Mouse (Mus musculus) right cerebral cortex, postnatal 25 days (tissue): ENCODE data around the gene Igdcc3.

ENCODE experiments used
- DNase-seq: peaks from one replicate; pipeline ENCODE4 v3.0.0; 2022

The Igdcc3 gene

GRCm38 (mm10) chr9:65141306-65141975, 452 bp downstream of the Igdcc3 start:
- peak; percentile 74 for DNase-seq

GRCm38 (mm10) chr9:65141976-65142318, 958 bp downstream of the Igdcc3 start:
- peak; percentile 15 for DNase-seq

DNA sequence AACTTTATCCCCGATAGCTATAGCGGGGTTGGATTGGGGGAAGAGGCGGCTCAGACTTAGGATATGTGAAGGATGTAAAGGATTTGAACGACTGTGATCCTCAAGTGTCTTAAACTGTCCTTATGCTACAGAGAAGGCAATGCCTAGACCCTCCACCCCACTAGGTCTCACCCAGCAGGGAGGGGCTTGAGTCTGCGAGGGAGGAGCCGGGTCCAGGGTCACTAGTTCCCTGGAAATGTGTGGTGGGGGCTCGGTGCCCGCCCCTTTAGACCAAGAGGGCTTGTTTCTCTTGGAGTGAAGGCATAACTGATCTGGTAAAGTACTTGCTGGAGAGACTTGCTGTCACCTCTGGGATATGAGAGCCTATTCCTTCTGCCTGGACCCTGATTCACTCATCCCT, 1.4 kb downstream of the Igdcc3 start:
- DNase-seq = no peak

DNA sequence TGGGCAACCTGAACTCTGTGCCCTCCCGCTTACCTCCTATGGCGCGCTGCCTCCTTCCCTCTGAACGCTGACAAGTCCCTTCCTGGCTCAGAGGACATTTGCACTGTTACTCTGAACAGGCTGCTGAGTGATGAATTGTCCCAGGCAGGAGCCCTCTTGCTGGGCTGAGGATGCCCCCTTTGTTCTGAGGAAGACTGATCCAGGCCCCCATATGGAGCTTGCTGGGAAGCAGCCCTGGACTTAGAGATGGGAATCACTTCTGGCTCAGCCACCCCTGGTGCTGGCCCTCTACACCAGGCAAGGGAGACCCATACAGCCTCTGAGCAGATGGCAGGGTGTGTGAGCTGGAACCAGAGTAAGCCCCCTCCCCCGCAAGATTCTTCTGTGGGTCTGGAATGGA, 5.0 kb downstream of the Igdcc3 start:
- DNase-seq = no peak

DNA sequence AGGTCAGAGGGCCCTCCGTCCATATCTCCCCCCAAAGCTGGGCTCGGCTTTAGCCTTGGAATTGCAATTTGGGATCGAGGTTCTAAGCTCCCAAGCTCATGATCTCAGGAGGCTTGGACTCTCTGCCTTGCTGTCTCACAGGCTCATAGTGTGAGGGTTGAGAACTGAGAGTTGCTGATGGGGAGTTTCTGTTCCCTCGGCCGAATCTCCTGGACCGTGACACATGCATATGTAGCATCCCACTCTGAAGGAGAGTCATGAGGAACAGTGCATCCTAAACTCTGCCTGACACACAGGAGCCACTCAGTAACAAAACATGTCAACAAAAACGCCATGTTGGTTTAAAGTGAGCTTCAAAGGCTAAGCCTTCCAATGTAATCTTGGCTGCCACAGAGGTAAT, 7.5 kb downstream of the Igdcc3 start:
- DNase-seq = no peak

DNA sequence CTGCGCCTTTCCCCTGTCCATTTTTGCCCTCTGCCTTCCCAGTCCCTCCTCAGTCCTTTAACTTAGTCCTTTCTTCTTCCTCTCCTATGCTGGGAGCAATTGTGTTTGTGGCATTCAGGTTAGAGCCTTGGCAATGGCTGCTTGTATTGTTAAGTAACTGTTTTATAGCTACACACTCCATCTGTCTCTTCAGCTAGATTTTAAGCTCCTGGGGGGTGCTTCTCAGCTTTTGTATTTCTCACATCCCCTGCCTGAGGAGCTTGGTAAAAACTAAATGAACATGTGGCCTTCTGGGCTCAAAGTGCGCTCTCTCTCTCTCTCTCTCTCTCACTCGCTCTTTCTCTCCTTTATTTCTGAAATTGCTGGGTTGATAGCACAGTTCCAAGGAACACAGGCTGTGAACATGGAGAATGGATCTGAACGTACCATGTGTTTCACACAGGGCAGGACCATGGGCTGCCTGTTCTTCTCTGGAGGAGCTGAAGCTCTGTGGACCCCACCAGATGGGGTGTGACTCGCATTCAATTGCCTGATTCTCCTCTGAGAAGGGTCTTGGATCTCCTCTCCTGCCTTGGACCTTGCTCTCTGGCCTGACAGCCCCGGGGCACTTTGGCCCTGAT, 11.8 kb downstream of the Igdcc3 start:
- no peak for DNase-seq

DNA sequence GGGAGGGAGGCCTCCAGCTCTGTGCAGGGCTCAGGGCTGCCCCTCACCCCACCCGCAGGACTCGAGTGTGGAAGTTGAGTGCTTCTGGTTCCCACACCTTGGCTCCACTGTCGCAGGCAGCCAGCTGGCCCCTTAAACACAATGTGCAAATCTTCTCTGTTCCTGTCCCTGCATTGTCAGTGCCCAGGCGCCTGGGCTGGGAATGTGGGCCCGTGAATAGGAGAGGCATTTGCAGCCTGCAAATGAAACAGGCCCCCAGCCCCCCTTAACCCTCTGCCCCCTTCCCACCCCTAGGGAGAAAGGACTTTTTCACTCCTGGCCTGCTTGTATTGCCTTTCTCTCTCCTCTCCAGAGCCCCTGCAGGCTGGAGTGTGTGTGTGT, 12.3 kb downstream of the Igdcc3 start:
- no peak for DNase-seq

DNA sequence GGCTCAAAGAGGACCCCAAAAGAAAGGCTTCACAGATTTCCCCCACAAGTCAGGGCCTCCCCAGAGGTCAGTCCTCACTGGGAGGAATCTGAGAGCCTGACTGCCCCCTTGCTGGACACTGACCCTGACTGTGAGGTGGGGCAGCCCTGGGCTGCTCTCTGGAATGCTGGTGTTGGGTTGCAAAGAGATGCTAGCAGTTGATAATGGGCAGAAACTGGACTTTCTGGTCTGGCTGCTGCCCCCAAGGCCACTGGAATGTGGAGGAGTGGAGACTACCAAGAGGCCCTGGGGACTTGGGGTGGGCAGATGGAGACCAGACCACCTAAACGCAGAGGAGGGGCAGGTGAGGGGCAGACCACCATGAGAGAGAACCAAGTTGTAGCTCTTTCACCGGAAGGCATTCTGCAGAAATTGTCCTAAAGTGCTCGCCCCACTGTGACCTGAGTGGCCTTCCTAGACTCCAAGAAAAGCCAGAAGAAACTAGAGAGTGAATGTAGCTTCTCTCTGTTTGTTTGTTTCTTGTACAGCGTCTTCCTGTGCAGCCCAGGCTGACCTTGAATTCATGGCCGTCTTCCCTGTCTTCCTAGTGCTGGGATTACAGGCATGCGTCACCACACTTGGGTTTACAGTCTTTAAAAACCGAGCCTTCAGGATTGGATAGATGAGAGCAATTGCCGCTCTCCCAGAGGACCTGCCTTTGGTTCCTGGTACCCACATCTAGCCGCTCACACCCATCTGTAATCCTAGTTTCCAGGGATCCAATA, 13.9 kb downstream of the Igdcc3 start:
- no peak for DNase-seq

GRCm38 (mm10) chr9:65156604-65157003, 15.6 kb downstream of the Igdcc3 start:
- no peak for DNase-seq

GRCm38 (mm10) chr9:65157631-65158030, 16.6 kb downstream of the Igdcc3 start:
- no peak for DNase-seq

DNA sequence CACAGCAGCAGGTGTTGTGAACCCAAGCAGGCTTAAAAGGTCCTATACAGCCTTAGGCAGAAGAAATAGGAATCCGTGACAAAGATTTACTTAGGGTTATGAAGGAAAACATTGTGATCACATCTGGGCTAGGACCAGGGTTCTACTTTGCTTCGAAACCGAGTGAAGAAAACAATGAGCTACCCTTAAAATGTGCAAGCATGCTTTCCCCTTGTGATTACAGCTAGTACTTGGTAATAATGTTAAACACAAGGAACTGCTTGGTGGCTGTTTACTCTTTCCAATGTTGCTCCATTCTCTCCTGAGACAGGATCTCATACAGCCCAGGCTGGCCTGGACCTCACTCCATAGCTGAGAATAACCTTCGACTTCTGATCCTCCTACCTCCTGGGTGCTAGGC, 20.2 kb downstream of the Igdcc3 start:
- no peak for DNase-seq

DNA sequence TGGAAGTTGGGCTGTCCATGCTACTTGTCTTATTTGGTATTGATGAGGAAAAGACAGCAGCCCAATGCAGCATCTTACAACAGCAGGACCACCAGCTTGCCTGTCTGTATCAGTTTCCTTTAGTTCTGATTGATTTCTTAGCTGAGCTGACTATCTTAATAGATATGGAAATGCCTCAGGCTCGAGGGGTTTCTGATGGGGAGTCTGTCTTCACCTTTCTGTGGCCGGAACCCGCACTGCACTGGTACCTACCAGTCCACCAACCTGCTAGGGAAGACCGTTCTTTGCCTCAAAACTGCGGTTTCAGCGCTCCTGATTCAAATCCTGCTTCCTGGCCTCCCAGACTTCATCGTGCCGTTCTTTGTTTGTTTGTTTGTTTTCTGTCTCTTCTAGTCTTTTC, 20.9 kb downstream of the Igdcc3 start:
- no peak for DNase-seq

- peak; percentile 44 for DNase-seq
Observed at GRCm38 (mm10) chr9:65162711-65163639, 22.0 kb downstream of the Igdcc3 start.

GRCm38 (mm10) chr9:65164870-65165269, 23.9 kb downstream of the Igdcc3 start:
- DNase-seq = no peak

DNA sequence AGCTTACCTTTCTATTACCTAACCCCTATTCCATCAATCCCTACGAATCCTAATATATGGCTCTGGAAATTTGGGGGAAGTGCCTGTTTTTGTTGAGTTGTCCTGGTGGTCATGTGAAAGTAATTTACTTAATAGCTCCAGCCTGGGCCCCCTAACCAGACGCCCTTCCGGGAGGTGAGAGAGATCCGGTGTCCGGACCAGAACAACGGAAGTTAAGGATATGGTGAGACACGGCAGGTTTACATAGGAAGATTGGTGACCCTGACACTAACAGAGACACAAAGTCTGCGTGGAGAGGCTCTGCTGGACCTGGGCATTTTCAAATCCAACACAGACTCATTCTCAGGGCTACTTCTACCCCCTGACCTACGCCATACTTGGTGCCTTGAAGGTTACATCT, 25.4 kb downstream of the Igdcc3 start:
- no peak for DNase-seq

DNA sequence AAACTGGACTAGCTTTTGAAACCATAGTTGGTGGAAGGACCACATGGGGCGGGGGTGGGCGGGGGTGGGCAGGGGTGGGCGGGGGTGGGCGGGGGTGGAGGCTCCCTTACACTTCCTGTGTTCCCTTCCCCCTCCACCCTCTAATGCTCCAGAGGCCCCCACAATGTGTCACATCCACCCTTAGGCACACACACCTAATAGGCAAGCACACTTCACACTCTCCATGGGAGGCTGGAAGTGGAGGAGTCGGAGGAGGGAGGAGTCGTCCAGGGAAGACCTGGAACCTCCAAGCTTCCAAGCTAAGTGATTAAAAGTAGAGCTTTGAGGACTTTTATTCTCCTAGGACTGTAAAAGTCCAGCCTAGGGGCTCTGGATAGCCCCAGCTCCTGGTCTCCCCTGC, 27.5 kb downstream of the Igdcc3 start:
- no peak for DNase-seq

- DNase-seq = no peak
Observed at GRCm38 (mm10) chr9:65168952-65169351, 28.0 kb downstream of the Igdcc3 start.

- no peak for DNase-seq
Observed at GRCm38 (mm10) chr9:65172654-65173053, 31.7 kb downstream of the Igdcc3 start.

DNA sequence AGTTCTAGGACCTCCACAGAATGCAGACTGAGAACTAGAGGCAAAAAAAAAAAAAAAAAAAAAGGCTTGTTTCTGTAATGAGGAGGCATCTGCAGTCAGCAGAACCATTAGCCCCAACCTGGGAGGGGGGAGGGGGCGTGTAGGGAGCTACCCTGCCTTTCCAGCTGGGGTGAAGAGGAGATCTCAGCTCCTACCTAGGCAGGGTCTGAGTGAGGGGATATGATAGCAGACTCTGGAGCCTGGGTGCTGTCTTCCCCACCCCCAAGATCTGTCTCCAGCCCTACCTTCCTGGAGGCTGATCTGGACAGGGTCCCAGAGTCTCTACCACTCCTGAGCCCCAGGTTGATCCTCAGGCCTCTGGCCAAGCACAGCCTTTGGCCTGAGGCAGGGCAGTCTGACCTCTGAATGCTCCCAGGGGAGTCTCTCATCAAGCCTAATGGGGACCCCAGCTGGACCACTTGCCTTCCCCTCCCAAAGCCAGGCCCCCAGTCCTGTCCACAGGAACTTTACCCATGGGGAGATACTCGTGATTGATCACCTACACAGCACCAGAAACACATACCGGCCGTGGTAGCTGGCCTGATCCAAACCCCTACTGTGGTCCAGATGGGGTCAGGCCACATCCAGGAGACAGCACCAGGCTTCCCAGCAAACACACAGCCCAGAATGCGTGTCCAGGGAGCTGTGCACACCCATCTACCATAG, 34.4 kb downstream of the Igdcc3 start:
- no peak for DNase-seq

DNA sequence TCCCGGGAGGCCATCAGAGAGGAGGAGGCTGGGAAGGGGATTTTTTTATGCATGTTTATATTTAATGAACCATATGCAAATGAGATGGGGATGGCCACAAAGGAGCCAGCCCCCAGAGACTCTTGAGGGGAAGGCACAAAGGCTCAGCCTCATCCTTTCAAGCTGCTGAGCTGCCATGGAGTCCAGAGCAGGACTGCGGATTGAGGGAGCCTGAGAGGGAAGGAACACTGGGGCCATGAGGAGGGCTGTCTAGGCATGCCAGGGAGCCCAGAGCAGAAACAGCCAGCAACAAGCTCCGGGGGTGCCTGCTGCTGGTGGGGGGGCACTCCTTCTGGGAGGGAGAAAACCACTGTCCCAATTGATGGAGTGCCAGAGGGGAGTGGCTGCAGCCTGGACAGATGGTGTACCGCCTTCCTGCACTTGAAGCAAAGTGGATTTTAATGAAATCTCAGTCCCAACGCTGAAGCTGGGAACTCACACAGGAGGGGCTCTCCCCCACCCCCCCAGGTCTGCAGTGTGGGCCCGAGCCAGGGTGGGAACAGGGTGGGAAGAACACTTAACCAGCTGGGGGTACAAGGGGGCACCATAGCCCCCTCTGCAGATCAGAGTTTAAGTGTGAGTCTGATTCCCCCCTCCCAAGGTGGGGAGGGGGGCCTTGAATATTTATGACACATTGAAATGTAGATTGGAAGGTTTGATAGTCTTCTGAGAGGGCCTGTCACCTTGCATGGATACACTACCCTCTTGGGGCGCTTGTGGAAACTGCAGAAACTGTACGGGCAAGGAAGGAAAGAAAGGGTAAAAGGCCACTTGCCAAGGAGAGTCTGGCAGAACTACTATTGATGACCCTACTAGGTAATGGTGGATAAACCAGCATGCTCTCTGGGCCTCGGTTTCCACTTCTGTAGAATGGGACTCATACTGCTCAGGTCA, 35.2 kb downstream of the Igdcc3 start:
- no peak for DNase-seq

DNA sequence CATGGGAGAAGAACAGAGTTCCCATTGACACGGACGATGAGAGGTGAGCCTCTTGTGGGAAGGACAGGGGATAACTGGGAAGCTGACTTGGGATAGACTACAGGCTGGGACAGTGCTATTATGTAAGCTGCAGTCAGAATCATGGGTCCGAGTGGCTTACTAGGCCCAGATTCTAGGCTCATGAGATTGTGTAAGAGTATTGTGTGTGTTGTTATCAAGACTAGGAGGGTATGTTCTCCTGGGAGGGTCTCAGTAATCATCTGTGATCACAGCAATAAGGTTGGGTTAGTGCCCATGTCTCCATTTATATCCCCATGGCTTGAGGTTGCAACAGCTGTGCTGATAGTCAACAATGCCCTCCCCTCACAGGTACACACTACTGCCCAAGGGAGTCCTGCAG, 36.5 kb downstream of the Igdcc3 start:
- DNase-seq = no peak
